Mouse (Mus musculus) monocyte, adult 5-6 weeks (primary cell): ENCODE results near the gene Swt1. TPM values are rescaled to one million over a fixed set of nuclear protein-coding genes. Genes with fewer than 3 reads are reported as not detected.
"Not testable (repeated sequence)": the region's sequence is repeated elsewhere in the genome, so short reads cannot be mapped to it uniquely, and the experiment has no call there.

Source experiments
- ATAC-seq: fragments of 153-309, 156-312 bp; replicated peaks from 2 replicates; pipeline ENCODE4 v1.8.0; 2017; ENCODE audit warnings: mild to moderate bottlenecking; ENCODE audit not compliant: low TSS enrichment, insufficient number of reproducible peaks, severe bottlenecking, poor library complexity, low FRiP score
- total RNA-seq: library from RNA; stranded (forward); fragments of 200-1000, 200-491, 200-594 nt; gene quantifications from 3 replicates; pipeline ENCODE4 v1.2.3, GENCODE M21; 2017

Gene Swt1
- 21.1 to 53.1 TPM (median 41.1 TPM) in 3 replicates for total RNA-seq

DNA sequence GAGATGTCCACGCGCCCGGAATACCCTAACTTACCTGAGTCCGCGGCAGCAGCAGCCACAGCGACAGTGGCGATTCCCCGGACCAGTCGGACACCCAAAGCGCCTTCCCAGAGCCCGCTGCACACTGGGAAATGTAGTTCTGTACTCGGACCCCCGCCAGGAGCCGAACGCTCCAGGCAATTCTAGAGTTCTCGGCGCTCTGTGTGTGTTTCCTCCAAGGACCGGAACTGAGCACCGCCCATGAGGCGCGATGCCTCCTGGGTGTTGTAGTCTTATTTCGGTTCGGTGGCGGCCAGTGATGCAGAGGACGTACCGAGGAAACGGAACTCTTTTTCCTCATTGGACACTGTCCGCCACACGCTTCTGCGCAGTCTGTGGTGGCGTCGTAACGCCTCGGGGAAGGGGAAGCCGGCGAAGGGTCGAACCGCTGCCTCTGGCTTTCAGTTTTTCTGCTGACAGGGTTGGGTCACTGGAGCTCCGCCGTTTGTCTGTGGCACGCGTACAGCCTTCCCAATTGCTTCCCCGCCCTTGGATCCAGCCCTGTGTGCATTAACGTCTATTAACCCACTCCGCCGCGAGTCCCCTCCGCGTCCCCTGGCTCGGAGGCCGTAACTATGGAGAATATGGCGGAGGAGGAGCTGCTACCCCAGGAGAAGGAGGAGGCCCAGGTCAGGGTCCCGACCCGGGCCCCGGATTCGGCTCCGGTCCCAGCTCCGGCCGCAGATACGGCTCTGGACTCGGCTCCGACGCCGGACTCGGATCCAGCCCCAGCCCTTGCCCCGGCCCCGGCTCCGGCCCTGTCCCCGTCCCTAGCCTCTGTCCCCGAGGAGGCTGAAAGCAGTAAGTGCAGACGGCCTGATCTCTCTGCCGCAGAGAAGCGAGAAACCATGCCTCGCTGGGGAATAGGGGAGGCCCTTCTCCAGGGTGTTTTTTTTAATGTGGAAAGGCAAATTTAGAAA is at the start of gene Swt1, which contains the start of gene Trmt1l:
TSS of gene Swt1 (minus strand) at position 193 of the 959 bp plus-strand sequence.
TSS of gene Trmt1l (plus strand) at position 280 of the 959 bp plus-strand sequence.
- ATAC-seq, result peak; percentile 98

DNA sequence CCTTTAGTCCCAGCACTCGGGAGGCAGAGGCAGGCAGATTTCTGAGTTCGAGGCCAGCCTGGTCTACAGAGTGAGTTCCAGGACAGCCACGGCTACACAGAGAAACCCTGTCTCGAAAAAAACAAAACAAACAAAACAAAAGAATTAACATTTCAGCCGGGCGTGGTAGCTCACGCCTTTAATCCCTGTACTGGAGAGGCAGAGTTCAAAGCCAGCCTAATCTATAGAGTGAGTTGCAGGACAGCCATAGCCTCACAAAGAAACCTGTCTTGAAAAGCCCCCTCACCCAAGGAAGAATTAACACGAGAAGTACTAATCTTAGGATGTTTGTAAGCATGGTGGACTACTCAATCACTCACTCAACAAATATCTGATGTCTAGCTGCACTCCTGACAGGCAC is 44.1 kb upstream of the Swt1 start:
- ATAC-seq, result not testable (repeated sequence)

- ATAC-seq, result no peak
These were observed 43.2 kb upstream of the Swt1 start for GRCm38 (mm10) chr1:151471429-151471828.

DNA sequence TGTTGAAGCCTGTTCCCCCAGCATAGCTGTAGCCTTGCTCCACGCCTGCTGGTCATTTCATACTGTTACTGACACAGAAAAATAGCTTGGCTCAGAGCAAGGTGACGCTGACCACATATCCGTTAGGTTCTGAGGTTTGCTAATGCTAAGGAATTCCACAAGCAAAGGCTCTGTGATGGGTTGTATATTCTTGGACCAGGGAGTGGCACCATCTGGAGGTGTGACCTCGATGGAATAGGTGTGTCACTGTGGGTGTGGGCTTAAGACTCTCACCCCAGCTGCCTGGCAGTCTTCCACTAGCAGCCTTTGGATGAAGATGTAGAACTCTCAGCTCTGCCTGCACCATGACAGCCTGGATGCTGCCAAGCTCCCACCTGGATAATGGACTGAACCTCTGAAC is 38.3 kb upstream of the Swt1 start:
- no peak for ATAC-seq

DNA sequence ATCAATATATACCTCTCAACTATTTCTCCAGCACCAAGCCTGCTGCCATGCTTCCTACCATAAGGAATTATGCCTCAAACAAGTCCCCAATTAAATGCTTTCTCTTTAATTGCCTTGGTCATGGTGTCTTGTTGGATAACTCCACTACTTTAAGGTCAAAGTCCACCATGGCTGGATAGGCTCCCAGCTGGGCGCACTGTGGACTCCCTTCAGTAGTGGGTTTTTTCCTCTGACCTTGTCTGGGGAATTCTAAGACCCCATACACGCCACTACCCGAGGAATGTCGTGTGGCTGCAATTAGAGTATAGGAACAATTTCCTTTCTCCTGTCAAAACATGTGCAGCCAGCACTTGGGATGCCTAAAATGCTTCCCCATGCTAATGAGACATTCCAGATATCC is 36.7 kb upstream of the Swt1 start:
- ATAC-seq, result no peak

DNA sequence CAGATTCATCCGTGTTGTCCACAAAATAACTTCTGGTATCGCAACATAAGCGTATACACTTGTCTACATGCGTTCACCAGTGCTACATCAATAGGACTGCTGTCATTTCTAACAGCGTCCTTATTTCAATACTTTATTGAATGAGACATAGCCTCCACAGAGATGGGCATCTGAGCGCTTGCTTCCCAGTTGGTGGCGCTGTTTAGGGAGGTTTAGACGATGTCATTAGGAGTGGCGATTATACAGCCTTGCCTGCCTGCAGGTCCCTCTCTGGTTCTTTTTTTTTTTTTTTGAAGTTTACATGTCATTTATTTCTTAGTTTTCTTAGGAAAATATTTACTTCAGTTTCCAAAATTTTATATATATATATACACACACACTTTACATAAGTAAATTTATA is 33.0 kb upstream of the Swt1 start:
- ATAC-seq, result no peak

GRCm38 (mm10) chr1:151457087-151457486 is 28.8 kb upstream of the Swt1 start:
- peak; percentile 94 for ATAC-seq

GRCm38 (mm10) chr1:151451946-151452345 is 23.7 kb upstream of the Swt1 start:
- no peak for ATAC-seq

- no peak for ATAC-seq
These were observed 22.6 kb upstream of the Swt1 start for GRCm38 (mm10) chr1:151450851-151451250.

GRCm38 (mm10) chr1:151449866-151450265 is 21.6 kb upstream of the Swt1 start:
- ATAC-seq, result no peak

DNA sequence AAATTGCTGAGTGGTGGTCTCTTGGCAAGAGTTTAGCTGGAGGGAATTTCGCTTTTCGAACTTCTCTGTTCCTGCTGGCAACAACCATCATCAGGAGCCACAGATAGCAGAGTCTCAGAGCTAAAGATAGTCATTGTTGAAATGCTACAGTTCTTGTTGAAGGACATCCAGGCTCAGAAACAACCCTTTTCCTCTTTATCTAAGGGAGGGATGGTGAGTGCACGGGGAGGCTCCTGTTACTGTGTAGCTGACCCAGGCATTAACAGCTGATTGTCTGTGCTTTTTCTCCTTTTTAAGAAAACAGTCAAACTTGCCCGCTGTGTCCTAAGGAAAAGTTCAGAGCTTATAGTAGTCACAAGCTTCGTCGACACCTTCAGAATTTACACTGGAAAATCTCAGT is 7.2 kb upstream of the Swt1 start:
- no peak for ATAC-seq

DNA sequence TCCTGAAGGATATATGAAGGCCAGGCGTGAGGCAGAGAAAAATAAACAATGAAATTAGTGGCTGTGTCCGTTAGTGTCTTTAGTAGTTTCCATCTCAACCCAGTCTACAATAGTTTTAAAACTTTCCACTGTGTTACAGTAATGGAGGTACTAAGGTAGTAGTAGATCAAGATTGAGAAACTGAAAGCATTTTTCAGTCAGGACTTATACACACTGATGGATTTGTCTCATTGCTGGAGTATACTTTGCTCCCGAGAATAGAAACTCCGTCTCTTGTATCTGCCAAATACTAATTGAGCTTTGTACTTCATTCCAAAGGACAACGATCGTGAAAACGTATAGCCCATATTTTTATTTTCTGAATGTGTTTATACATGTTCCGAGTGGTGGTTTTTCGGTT is 1.1 kb upstream of the Swt1 start:
- no peak for ATAC-seq

DNA sequence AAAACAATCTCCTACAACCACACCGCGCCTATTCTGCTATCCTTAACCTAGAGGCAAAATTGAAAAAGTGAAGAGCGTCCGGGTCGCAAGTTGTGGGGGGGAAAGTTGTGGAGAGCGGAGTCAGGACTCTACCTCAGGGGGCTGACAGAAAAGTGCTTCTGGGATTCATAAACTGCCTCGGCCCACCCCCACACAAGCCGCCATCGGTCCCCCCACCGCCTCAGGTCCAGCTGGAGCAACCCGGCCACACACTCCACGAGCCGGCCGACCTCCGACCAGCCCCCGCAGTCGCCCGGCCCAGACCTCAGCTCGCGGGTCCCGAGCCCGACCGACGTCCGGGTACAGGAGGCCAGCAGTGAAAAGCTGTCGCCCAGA is 380 bp downstream of the Swt1 start:
- no peak for ATAC-seq

DNA sequence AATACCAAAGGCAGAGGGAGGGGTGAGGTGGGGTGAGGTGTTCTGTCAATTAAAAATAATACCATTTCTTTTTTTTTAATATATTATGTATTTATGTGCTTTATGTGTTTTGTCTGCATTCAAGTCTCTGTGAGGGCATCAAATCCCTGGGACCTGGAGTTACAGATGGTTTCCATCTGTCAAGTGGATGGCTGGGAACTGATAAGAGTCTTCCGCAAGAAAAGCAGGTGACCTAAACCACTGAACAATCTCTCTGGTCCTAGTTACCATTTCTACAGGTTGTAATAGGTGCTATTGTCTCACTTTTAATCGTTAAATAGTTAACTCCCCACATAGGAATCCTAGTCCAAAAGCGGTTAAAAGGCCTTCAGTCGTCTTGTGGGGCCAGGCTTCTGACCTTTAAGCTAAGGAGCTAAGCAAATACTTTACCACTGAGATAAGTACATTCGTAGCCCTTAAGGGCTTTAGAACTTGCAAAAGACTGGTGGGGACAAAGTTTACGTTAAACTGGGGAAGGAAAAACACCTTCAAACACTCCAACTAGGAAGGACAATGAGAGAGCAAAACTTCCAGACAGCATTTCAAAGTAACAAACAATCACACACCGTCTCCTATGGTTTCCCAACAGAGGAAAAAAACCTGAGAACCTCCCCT is 1.2 kb downstream of the Swt1 start:
- ATAC-seq, result no peak

GRCm38 (mm10) chr1:151422178-151422577 is 6.1 kb downstream of the Swt1 start:
- no peak; the same call in 1 of the 2 replicates for ATAC-seq

- ATAC-seq, result no peak
These were observed 18.4 kb downstream of the Swt1 start for GRCm38 (mm10) chr1:151409827-151410226.

DNA sequence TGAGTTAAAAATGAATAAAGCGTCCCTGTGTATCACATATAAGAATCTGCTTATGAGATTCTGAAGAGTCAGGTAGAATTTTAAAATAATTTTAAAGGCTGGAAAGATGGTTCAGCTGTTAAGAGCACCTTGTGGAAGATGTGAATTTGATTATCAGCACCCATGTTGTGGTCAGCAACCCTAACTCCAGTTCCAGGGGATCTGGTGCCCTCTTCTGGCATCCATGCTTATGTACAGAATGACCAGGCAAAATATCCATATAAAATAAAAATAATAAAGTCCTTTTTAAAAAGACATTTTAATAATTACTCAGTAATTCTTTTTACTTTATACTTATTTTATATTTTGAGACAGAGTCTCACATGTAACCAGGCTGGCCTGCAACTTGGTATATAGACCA is 38.2 kb downstream of the Swt1 start:
- no peak for ATAC-seq

DNA sequence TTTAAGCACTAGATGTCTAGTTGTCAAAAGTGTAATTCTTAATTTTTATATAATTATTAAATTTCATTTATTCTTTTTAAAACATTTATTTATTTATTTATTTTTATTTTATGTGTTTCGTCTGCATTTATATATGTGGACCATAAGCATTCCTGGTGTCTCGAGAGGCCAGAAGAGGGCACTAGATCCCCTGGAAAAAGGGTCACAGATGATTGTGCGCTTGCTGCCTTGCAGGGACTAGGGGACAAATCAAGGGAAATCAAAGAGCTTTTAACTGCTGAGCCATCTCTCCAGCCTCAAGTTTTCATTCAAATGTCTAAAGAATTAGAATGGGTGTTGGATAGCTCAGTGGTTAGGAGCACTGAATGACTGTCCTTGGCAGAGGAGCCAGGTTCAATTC is 50.9 kb downstream of the Swt1 start:
- ATAC-seq, result no peak

DNA sequence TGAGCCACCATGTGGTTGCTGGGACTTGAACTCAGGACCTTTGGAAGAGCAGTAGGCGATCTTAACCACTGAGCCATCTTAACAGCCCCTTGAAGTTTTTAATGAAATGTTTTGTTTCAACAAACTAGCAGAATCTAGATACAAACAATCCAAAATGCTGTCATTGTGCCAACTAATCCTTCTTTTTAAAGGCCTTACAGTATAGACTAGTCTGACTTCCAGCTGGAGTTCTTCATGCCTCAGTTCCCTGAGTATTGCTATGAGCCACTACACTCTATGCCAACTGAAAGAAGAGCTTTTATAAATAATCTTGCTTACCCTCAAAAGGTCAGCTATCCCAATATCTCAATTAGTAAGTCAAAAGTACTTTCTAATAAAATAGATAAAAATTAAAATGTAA is 55.4 kb downstream of the Swt1 start:
- no peak for ATAC-seq

DNA sequence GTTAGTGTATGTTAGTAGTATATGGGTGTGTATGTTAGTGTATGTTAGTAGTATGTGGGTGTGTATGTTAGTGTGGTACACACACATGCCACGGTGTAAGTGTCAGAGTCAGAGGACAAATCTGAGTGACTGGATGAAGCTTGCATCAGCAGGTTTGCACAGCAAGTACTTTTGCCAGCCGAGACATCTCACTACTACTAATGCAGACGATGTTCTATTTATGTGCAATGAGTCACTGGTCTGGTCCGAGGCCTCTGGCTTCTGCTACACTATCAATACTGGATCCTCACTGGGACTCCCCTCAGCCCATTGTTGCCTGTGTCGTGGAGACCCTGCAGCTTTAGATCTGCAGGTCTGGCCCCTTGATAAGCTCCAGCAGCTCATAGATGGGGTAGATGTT is 56.7 kb downstream of the Swt1 start:
- no peak for ATAC-seq
